In genomic region chr9:111939271-111940067, GRCm38 (mm10) we compare ENCODE assay signal across 8 mouse cellular contexts.
DNase-seq lines count a peak whose midpoint lies in the region; ATAC-seq and TF ChIP-seq lines count a peak whose summit lies in the region.
"Had no signal": no experiment of that assay in that cellular context is flagged by ENCODE, and none has a peak within 500 bp of the region (broad histone marks: within the 10 kb centered on the region; RNA-seq: fewer than 3 reads in every experiment).

No protein-coding gene starts in this region.

- no peaks in the 10 kb centered on the region for H3K4me1 ChIP-seq in limb, embryonic 11.5 days (ENCODE audit: control insufficient read depth, insufficient read depth, low read length)
- 0 out of 2 replicates have a peak, but pooled peaks cover 10% of the 10 kb centered on the region for H3K4me1 ChIP-seq in limb, embryonic 10.5 days
- H3K4me1 ChIP-seq: hindbrain, embryonic 15.5 days had no signal

- no peak overlapping the region for H3K4me3 ChIP-seq in limb, embryonic 11.5 days (ENCODE audit: low read depth, low read length)
- H3K4me3 ChIP-seq in limb, embryonic 10.5 days, result no peak overlapping the region
- H3K4me3 ChIP-seq in layer of hippocampus, adult 2 months, result no peak overlapping the region
- H3K4me3 ChIP-seq: hindbrain, embryonic 15.5 days had no signal

- peak; percentile 54 for DNase-seq in limb, embryonic 11.5 days (ENCODE audit: low spot score)
- DNase-seq in limb, embryonic 10.5 days (ENCODE audit: low spot score), result no peak
- peak; percentile 40 for DNase-seq in brain, embryonic 18.5 days (ENCODE audit: low read depth, low spot score)
- peak; percentile 76 for DNase-seq in embryo, embryonic 10.5 days (ENCODE audit: low spot score)
- DNase-seq in layer of hippocampus, adult 2 months (ENCODE audit: low spot score in 2 of 2), result peak; percentile 55 to 65
- DNase-seq in right cerebral cortex, postnatal 36 days (ENCODE audit: low spot score in 2 of 2), result peak; percentile 11 to 28
- DNase-seq in spleen, adult 12 weeks (ENCODE audit: low spot score), result no peak

- H3K27ac ChIP-seq in limb, embryonic 11.5 days (replicated peaks; ENCODE audit: low read depth, low read length), result no peak overlapping the region
- H3K27ac ChIP-seq in limb, embryonic 10.5 days, result no peak overlapping the region
- no peak overlapping the region for H3K27ac ChIP-seq in layer of hippocampus, adult 2 months
- H3K27ac ChIP-seq: hindbrain, embryonic 15.5 days had no signal

- H3K27me3 ChIP-seq in limb, embryonic 11.5 days (ENCODE audit: control insufficient read depth, insufficient read depth, low read length), result no peaks in the 10 kb centered on the region
- no peaks in the 10 kb centered on the region for H3K27me3 ChIP-seq in limb, embryonic 10.5 days (ENCODE audit: low read depth, poor library complexity, severe bottlenecking)
- H3K27me3 ChIP-seq: hindbrain, embryonic 15.5 days had no signal

- no peak overlapping the region for H3K4me2 ChIP-seq in limb, embryonic 11.5 days (ENCODE audit: low read depth, severe bottlenecking)
- H3K4me2 ChIP-seq: hindbrain, embryonic 15.5 days had no signal

- ATAC-seq in limb, embryonic 11.5 days (ENCODE audit: insufficient number of reproducible peaks, low FRiP score, low TSS enrichment, low read depth), result no peak

- H3K9ac ChIP-seq in limb, embryonic 11.5 days (ENCODE audit: low read length), result no peak overlapping the region
- H3K9ac ChIP-seq: hindbrain, embryonic 15.5 days had no signal

- peak; percentile 88 for TF ChIP-seq CTCF in layer of hippocampus, adult 2 months (conservative IDR thresholded peaks at IDR 0.05)

- H3K9me3 ChIP-seq in limb, embryonic 11.5 days (ENCODE audit: control insufficient read depth, low read length), result no peaks in the 10 kb centered on the region
- H3K9me3 ChIP-seq in limb, embryonic 10.5 days (replicated peaks), result no peaks in the 10 kb centered on the region
- H3K9me3 ChIP-seq: hindbrain, embryonic 15.5 days had no signal

- 41% methylated on average over 8 of the region's 8 CpGs for WGBS in limb, embryonic 11.5 days
- WGBS in limb, embryonic 10.5 days, result 44% methylated on average over 8 of the region's 8 CpGs

- H3K36me3 ChIP-seq in limb, embryonic 11.5 days (ENCODE audit: control insufficient read depth, insufficient read depth, low read length), result no peaks in the 10 kb centered on the region
- H3K36me3 ChIP-seq in limb, embryonic 10.5 days, result no peaks in the 10 kb centered on the region
- H3K36me3 ChIP-seq: hindbrain, embryonic 15.5 days had no signal

Comparison
In these comparisons a context has a peak if more than half of its experiments do, and no peak if none do; other contexts are left out.
1. DNase-seq: peak in limb, embryonic 11.5 days (single experiment), brain, embryonic 18.5 days (single experiment), embryo, embryonic 10.5 days (single experiment), layer of hippocampus, adult 2 months (2 of 2) and right cerebral cortex, postnatal 36 days (2 of 2); none in limb, embryonic 10.5 days (single experiment) and spleen, adult 12 weeks (single experiment).